Mouse (Mus musculus): ENCODE data around the gene Tmem217.

Gene Tmem217

DNA sequence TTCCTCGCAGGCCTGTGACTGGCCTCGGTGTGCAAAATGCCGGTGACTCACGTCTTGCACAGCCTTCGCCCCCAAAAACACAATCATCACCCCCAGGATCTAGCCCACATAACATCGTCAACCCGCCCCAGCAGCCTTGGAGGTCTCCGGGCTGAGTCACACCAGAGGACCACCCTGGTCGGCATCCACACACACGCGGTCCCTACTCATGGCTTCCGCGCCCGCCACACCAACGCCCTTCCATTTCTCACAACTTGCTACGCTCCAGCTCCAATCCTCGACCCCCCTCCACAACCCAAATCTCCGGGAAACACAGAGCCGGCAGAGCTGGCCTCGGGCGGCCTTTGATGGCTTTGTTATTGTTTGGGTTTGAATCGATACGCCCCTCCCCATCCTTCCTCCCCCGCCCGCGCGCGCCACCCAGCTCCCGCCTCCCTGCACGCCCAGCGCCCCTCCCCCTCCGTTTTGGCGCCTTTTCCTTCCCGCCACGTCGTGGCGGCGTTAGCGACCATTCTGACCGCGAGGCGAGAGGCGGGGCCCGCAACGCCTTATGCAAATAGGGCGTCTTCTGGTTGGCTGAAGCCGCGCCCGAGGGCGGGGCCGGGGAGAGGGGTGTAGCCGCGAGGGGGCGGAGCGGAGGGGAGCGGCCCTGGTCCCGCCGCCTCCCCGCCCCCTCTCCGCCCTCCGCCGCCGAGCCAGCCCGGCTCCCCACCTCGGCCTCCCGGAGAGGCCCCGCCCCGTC, 62.0 kb downstream of the Tmem217 start:
- DNase-seq (ENCODE audit: low spot score in 2 of 2) = peak; percentile 98

GRCm38 (mm10) chr17:29488978-29489970, 62.9 kb downstream of the Tmem217 start:
- DNase-seq (ENCODE audit: low spot score in 2 of 2) = no peak

DNA sequence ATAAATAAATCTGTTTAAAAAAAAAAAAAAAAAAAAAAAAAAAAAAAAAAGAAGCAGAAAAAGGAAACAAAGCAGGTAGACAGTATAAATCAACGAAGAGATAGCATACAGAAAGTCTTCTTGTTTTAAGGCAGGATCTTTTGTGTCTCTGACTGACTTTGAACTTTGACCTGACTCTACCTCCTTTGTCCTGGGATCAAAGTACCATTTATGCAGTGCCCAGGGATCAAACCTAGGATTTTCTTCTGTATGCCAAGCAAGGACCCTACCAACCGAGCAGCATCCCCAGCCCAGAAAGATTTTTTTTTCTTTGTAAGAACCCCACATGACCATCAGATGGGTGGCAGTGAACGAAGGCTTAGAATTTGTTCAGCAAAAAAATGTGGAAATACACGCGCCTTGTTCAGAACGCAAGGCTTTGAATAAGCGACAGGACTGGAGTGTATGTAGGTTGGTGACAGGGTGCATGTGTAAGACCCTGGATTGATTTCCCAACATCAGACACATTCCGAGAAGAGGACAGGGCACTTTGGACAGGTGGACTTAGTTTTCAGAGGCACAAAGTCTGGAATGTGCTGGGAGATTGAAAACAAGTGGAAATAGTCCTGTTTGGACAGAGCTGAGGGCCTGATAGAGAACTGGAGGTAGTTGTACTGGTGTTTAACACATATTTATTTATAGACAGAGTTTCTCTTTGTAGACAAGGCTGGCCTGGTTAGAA, 63.8 kb downstream of the Tmem217 start:
- no peak for DNase-seq (ENCODE audit: low spot score in 2 of 2)

GRCm38 (mm10) chr17:29485336-29486233, 66.6 kb downstream of the Tmem217 start:
- DNase-seq (ENCODE audit: low spot score in 2 of 2) = no peak

- DNase-seq (ENCODE audit: low spot score in 2 of 2) = no peak
These were observed 67.8 kb downstream of the Tmem217 start for GRCm38 (mm10) chr17:29484431-29484830.

DNA sequence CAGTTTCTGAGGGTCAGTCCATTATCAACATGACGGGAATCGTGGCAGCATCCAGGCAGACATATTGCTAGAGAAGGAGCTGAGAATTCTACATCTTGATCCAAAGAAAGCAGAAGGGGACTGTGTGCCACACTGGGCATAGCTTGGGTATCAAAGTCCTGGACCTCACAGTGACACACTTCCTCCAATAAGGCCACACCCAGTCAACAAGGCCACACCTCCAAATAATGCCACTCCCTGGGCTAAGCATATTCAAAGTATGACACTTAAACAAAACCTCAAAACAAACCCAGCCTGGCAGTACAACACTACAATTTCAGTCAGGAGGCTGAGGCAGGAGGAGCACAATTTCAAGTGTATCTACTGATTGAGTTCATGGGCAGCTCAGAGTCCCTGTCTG, 68.9 kb downstream of the Tmem217 start:
- no peak for DNase-seq (ENCODE audit: low spot score in 2 of 2)

DNA sequence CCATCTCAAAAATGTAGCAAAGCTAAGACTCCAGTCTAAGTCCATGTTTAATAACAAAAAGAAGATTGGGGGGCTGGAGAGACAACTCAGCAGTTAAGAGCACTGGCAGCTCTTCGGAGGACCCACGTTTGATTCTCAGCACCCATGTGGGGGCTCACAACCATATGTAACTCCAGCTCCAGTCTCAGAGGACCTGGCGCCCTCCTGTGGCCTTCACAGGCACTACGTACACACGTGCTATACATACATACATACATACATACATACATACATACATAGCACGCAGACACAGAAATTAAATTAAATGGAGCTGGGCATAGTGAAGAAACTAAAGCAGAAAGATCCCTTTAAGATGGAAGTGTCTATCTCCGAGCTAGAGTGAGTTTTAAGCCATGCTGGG, 69.6 kb downstream of the Tmem217 start:
- DNase-seq (ENCODE audit: low spot score in 2 of 2) = no peak

DNA sequence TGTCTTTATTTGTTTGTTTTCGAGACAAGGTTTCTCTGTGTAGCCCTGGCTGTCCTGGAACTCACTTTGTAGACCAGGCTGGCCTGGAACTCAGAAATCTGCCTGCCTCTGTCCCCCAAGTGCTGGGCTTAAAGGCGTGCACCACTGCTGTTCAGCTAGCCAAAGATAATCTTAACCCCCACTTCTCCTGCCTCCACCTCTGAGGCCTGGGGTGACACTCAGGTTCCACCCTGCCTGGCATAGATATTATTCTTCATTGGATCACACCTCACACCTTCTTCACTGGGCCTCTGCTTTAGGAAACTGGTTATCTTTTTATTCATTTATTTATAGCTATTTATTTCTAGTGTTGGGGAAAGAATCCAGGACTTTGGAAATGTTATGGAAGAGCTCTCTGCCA, 71.9 kb downstream of the Tmem217 start:
- no peak for DNase-seq (ENCODE audit: low spot score in 2 of 2)

DNA sequence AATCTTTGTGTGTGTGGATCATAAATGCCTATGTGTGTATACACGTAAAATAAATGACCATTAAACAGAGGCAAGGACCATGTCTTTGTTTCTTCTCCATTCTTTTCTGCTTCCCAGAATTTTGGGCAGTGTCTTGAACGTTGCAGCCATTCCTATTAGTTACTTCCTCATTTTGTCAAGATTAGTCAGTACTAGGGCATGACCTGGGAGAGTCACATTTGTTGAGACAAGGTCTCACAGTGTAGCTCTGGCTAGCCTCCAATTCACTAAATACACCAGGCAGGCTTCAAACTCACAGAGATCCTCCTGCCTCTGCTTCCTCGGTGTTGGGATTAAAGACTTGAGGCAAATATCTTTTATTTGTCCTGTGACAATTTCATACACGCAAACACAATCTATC, 73.9 kb downstream of the Tmem217 start:
- DNase-seq (ENCODE audit: low spot score in 2 of 2) = no peak

DNA sequence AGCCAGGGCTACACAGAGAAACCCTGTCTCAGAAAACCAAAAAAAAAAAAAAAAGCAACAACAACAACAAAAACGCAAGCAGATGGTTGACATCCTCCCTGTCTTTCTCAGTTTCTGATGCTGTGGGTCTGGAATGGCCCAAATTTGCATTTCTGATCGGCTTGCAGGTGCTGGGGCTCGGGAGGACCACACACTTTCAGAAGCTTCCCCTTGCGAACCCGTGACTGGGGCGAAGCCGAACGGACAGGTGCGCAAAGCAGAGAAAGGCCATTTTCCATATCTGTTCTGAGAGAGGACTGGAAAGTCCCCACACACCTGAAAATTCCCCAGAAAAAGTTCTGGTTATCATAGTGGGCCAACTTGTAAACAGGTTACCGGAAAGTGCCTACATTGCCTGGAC, 74.8 kb downstream of the Tmem217 start:
- no peak for DNase-seq (ENCODE audit: low spot score in 2 of 2)

DNA sequence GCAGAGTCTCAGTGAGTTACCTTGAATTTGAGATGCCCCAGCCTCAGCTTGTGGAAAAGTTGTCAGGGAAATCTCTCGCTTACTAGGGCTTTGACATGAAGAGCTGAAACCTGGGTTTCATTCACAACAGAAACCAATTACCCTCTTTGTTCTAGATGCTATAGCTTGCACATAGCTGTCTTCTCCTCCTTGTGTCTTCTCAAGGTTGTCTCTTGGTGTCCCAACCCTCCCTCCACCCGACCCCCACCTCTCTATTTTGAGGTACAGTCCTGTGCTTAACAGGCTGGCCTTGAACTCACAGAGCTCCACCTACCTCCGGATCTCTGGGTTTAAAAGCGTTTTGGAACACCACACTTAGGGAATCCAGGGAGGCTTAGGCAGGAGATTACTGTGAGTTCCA, 75.7 kb downstream of the Tmem217 start:
- DNase-seq (ENCODE audit: low spot score in 2 of 2) = no peak
